Mouse (Mus musculus): ENCODE data around the gene Gm5728. TPM values are rescaled to one million over a fixed set of nuclear protein-coding genes. Genes with fewer than 3 reads are reported as not detected.

The Gm5728 gene
- not detected in 2 replicates for polyA plus RNA-seq (2012; rRNA removed)

DNA sequence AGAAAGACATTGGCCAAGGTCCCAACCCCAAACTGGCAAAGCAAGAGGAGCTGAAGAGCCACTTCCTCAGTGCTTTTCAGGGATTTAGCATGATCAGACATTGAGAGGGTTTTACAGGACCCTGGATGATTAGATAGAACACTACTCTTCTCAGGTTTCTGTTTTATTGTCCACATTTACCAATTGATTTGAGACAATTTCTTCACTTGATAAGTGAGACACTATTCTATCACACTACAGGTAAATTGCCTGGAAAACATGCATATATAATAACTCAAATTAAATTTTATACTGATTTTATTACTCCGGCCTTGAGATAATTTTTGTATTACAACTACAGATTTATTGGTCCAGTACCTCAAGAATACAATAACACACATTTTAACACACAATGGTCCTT is at the start of gene Gm5728:
Gm5728 (minus strand) TSS at position 101 of the 400 bp plus-strand sequence.

DNA sequence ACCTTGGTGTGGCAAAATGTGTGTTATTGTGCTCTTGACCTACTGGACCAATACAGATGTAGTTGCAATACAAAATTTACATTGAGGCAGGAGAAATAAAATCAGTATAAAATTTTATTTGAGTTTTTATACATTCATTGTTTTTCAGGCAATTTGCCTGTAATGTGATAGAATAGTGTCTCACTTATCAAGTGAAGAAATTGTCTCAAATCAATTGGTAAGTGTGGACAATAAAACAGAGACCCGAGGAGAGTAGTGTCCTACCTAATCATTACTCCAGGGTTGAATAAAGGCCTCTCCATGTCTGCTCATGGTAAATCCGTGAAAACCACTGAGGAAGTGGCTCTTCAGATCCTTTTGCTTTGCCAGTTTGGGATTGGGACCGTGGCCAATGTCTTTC is 42.4 kb upstream of the Gm5728 start, which contains the start of gene Vmn1r100:
Vmn1r100 (plus strand) TSS at position 301 of the 400 bp plus-strand sequence.

DNA sequence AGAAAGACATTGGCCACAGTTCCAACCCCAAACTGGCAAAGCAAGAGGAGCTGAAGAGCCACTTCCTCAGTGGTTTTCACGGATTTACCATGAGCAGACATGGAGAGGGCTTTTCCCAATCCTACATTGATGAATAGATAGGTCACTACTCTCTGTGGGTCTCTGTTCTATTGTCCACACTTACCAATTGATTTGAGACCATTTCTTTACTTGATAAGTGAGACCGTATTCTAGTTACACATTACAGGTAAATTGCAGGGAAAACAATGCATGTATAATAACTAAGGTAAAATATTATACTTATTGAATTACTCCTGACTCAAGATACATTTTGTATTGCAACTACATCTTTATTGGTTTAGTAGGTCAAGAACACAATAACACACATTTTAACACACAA is 41.2 kb downstream of the Gm5728 start, which contains the start of gene Gm4133:
Gm4133 (minus strand) TSS at position 101 of the 400 bp plus-strand sequence.

Other genes starting within 250 kb of the Gm5728 start
- not detected in 2 replicates for gene Vmn1r93, start 236.3 kb downstream of the Gm5728 start, polyA plus RNA-seq (2012; rRNA removed)
- gene Vmn1r94, start 207.0 kb downstream of the Gm5728 start, polyA plus RNA-seq (2012; rRNA removed) = not detected in 2 replicates
- not detected in 2 replicates for gene Vmn1r95, start 181.7 kb downstream of the Gm5728 start, polyA plus RNA-seq (2012; rRNA removed)
- not detected in 2 replicates for gene Gm6164, start 169.8 kb downstream of the Gm5728 start, polyA plus RNA-seq (2012; rRNA removed)
- gene Gm4498, start 141.6 kb downstream of the Gm5728 start, polyA plus RNA-seq (2012; rRNA removed) = not detected in 2 replicates
- not detected in 2 replicates for gene Gm5890, start 112.6 kb downstream of the Gm5728 start, polyA plus RNA-seq (2012; rRNA removed)
- gene Gm4133, start 41.3 kb downstream of the Gm5728 start, polyA plus RNA-seq (2012; rRNA removed) = not detected in 2 replicates
- gene Vmn1r100, start 42.5 kb upstream of the Gm5728 start, polyA plus RNA-seq (2012; rRNA removed) = not detected in 2 replicates
- gene Vmn1r101, start 67.2 kb upstream of the Gm5728 start, polyA plus RNA-seq (2012; rRNA removed) = not detected in 2 replicates
- gene Gm10670, start 99.5 kb upstream of the Gm5728 start, polyA plus RNA-seq (2012; rRNA removed) = not detected in 2 replicates
- gene Vmn1r103, start 135.1 kb upstream of the Gm5728 start, polyA plus RNA-seq (2012; rRNA removed) = not detected in 2 replicates
- gene Vmn1r104, start 158.4 kb upstream of the Gm5728 start, polyA plus RNA-seq (2012; rRNA removed) = not detected in 2 replicates
- gene Gm5726, start 170.3 kb upstream of the Gm5728 start, polyA plus RNA-seq (2012; rRNA removed) = not detected in 2 replicates
- gene Gm4141, start 200.8 kb upstream of the Gm5728 start, polyA plus RNA-seq (2012; rRNA removed) = not detected in 2 replicates
- not detected in 2 replicates for gene Gm4513, start 223.6 kb upstream of the Gm5728 start, polyA plus RNA-seq (2012; rRNA removed)

Measured in ovary, adult 2 months (tissue).